Mouse (Mus musculus) central nervous system, embryonic 14 days (tissue): ENCODE results near the gene Lipe. TPM values are rescaled to one million over a fixed set of nuclear protein-coding genes. Genes with fewer than 3 reads are reported as not detected.

Source experiments
- polyA plus RNA-seq: library from polyadenylated mRNA; depleted of rRNA; stranded (reverse); fragments of >200 nt; gene quantifications from 2 replicates; pipeline ENCODE4 v1.2.3, GENCODE M21; 2012; rRNA removed

The Lipe gene
- polyA plus RNA-seq: 11.5 and 12.0 TPM in 2 replicates

DNA sequence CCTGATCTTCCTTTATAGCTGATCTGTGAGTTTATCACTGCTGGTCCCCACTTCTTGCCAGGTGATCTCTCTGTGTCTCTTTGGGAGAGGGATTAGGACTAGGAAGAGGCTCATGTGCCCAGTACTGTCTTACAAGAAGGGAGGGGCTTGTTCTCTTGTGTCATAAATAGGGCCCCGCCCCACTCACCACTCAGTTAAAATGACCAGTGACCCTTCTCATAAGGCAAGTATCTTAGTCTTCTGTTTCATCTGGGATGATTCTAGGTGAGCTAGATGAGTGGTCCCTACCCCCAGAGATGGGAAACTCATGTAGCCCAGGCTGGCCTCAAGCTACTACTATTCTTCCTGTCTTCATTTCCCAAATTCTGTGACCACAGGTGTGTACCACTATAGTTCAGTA lies at the start of gene Lipe:
Gene Lipe, minus strand, starts transcription at position 101 of the 400 bp plus-strand sequence.

DNA sequence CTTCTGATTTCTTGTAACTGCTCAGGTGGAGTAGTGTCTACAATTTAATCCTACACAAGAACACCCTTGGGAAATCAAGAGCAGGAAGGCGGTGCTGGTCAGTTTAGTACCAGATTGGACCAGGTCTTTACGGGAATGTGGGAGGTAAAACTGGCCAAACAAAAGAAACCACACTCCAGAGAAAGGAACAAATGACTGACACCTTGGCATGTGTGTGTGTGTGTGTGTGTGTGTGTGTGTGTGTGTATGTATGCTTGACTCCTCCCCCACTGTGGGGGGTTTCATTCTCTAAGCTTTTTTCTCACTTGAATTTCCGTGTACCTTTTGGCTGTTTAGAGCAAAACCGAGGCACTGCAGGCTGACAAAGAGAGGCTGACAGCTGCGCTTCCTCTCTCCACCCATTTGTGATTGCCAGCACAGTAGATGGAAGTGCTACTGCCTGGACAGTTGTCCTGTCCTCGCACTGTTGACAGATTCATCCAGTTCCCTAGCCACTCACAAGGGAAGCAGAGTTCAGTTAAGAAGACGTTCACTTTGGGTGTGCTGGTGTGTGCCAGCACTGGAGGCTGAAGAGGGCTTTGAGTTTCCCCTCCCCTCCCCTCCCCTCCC lies 14.4 kb upstream of the Lipe start, which contains the start of gene Cxcl17:
Gene Cxcl17, minus strand, starts transcription at position 54 of the 609 bp plus-strand sequence.

DNA sequence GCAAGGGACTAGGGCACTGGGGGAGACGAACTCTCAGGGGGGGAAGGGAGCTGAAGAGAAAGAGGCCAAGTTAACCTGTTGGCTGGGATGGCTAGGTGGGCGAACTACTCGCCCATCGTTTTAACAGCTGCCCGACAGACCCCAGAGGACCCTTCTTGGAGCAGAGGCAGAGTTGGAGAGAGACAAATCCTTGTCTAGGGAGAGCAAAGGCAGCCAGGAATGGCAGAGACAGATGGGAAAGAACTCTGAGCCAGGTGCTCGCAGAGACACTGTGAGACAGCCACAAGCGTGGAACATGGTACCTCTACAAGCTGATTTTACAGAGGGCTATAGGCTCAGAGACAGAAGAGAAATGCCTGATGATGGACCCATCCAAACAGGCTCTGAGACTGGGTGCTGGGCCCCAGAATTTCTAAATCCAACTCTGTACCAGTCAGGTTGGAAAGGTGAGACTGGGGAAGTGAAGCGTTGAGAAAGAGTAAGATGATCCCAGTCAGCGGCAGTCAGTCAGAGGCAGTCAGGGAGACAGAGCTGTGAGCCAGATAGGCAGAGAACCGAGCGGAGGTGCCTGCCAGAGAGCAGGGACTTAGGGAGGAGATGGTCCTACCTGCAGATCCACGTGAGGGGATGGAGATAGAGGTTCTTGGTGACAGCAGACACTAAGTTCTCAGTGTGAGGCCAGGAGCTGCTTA lies 29.3 kb downstream of the Lipe start, which contains the start of gene Cnfn:
Gene Cnfn, minus strand, starts transcription at position 667 of the 692 bp plus-strand sequence.

Other genes starting within 250 kb of the Lipe start
- gene Pou2f2, start 219.0 kb downstream of the Lipe start, polyA plus RNA-seq: 37.3 and 37.7 TPM in 2 replicates
- 14.1 and 16.0 TPM in 2 replicates for gene Dedd2, start 178.1 kb downstream of the Lipe start, polyA plus RNA-seq
- 8.8 and 9.1 TPM in 2 replicates for gene Zfp526, start 177.3 kb downstream of the Lipe start, polyA plus RNA-seq
- gene Gsk3a, start 160.9 kb downstream of the Lipe start, polyA plus RNA-seq: 199 and 203 TPM in 2 replicates
- 28.3 and 33.7 TPM in 2 replicates for gene Erf, start 147.9 kb downstream of the Lipe start, polyA plus RNA-seq
- 144 and 151 TPM in 2 replicates for gene Cic, start 131.0 kb downstream of the Lipe start, polyA plus RNA-seq
- 586 and 600 TPM in 2 replicates for gene Pafah1b3, start 100.7 kb downstream of the Lipe start, polyA plus RNA-seq
- 1.3 and 2.1 TPM in 2 replicates for gene Prr19, start 97.3 kb downstream of the Lipe start, polyA plus RNA-seq
- 122 and 148 TPM in 2 replicates for gene Tmem145, start 92.6 kb downstream of the Lipe start, polyA plus RNA-seq
- 45.9 and 47.2 TPM in 2 replicates for gene Megf8, start 81.5 kb downstream of the Lipe start, polyA plus RNA-seq
- 0.11 TPM in 1 of 2 replicates, not detected in the other for gene Cnfn, start 29.0 kb downstream of the Lipe start, polyA plus RNA-seq
- gene Cxcl17, start 14.2 kb upstream of the Lipe start, polyA plus RNA-seq: 0.10 TPM in 1 of 2 replicates, not detected in the other
- 1.1 and 1.3 TPM in 2 replicates for gene Ceacam1, start 78.9 kb upstream of the Lipe start, polyA plus RNA-seq
- gene Ceacam2, start 141.1 kb upstream of the Lipe start, polyA plus RNA-seq: not detected in 2 replicates
- not detected in 2 replicates for gene Erich4, start 217.2 kb upstream of the Lipe start, polyA plus RNA-seq
- gene Dmac2, start 220.7 kb upstream of the Lipe start, polyA plus RNA-seq: 38.0 and 43.1 TPM in 2 replicates
- 0.64 and 2.1 TPM in 2 replicates for gene B3gnt8, start 227.9 kb upstream of the Lipe start, polyA plus RNA-seq